Mouse (Mus musculus) cerebellum, adult (tissue): ENCODE data around the gene Gm38431.
A peak's percentile ranks its signal among the peaks of the same experiment; 100 is the strongest.

Experiments
- ATAC-seq: cut with Nextera tagmentation; 2 replicates; pipeline ENCODE4 v1.9.2; 2017; ENCODE audit warnings: mild to moderate bottlenecking, moderate library complexity, mixed read lengths; ENCODE audit not compliant: insufficient number of reproducible peaks, low FRiP score, low TSS enrichment

Gm38431 gene

GRCm38 (mm10) chr9:21091707-21092320, at the start of gene Gm38431, which contains the start of gene Raver1:
Gene Gm38431 (minus strand): TSS chr9:21091997.
Gene Raver1 (minus strand): TSS chr9:21092008.
- ATAC-seq, result peak; percentile 97

DNA sequence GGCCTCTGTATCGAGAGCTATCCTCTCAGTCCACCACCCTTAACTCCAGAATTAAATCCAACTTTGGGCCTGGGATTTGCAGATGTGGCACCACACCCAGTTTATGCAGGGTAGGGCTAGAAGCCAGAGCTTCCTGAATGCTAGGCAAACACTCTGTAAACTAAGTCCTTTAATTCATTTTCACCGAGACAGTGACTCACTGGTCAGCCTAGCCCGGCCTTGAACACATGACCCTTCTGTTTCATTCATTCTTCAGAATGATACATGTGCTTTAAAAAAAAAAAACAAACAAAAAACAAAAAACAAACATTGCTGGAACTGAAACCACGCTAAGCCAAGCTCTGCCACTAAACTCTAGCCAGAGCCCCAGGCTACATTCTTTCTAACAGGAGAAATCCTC, 46.6 kb upstream of the Gm38431 start:
- no peak for ATAC-seq

- ATAC-seq, result 0 out of 2 replicates have a peak, but pooled peaks have one; percentile 40
Measured at GRCm38 (mm10) chr9:21137229-21137628, 45.4 kb upstream of the Gm38431 start.

GRCm38 (mm10) chr9:21136401-21136800, 44.6 kb upstream of the Gm38431 start:
- ATAC-seq, result no peak

DNA sequence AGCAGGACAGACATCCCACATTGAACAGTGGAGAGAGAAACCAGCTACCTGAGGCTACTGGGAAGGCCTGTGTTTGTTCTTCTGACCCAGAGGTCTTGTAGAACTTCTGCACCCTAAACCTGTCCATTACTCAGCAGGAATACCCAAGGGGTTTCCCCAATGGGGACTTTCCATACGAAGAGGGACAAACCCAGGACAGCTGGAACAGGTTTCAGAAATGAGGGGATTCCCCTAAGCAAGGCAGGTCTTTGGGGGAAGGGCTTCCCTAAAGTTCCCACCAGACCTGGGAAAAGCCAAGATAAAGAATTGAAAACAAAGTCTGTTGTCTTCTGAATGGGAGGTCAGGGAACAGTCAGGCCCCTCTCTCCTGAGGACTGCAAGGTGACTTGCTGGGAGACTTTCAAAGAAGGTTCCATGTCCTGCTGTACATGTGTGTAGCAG, 44.2 kb upstream of the Gm38431 start:
- ATAC-seq, result no peak

DNA sequence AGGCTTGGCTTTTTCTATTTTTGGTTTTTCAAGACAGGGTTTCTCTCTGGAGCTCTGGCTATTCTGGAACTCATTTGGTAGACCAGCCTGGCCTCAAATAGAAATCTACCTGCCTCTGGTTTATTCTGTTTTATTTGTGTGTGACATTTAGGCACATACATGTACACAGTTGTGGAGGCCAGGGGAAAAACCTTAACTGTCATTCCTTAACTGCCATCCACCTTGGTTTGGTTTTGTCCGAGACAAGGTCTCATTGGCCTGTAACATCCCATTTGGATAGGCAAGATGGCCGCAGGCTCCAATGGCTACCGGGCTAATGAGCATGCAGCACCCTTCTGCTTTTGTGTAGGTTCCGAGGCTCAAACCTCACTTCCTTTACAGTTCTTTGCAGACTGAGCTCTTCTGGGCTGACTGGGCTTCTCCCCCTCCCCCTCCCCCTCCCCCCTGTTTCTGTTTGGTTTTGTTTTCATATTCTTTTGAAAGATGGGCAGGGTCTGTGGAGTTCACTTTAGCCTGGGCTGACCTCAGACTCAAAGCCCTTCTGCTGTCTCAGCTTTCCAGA, 43.6 kb upstream of the Gm38431 start:
- ATAC-seq, result no peak

DNA sequence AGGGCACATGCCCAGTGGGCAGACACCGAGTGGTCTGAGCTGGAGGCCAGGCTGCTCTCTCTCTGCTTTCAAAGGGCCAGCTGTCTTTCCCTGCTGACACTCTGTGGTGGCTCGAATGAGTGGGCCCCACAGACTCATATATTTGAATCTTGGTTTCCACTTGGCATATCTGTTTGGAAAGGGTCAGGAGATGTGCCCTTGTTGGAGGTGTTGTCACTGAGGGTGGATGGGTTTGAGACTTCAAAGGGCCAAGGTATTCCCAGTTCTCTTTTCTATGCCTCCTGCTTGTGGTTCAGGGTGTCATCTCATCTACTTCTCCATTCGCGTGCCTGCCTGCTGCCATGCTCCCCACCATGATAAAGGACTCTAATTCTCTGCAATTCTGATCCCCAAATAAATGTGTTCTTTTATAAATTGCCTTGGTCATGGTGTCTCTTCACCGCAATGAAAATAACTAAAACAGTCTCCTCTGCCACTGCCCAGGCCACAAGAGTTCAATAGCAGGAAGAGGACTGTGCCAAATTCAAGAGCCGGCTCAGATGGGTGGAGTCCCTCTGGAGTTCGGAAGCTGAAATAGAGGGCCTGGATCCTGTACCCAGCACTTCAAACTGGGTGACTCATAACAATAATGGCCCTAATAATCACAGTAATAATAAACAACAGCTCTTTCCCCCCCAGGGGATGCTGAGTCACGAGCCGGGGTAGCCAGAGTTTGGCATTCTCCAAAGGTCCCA, 43.0 kb upstream of the Gm38431 start:
- no peak for ATAC-seq

GRCm38 (mm10) chr9:21133064-21133707, 41.4 kb upstream of the Gm38431 start:
- ATAC-seq, result no peak

DNA sequence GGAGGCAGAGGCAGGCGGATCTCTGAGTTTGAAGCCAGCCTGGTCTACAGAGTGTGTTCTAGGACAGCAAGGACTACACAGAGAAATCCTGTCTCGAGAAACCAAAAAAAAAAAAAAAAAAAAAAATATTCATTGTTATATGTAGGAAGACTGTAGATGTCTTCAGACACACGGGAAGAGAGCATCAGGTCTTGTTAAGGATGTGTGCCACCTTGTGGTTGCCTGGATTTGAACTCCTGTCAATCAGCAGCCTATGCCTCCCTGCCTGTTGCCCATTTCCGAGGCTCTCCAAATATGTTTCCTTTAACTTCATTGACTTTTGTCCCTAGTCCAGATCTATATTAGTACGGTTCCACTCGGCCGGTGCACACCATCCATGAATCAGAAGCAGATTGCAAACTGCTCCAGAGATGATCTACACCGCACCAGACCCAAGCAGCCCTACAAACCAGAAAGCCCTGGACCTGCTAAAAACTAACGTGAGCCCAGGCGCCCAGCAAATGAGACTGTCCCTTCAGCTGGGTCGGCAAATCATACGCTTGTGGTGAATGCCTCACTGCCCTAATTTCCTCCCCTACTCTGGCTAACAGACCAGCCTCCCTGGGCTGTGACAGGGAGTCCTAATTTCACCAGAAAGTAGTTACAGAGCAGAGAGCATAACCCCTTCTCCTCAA, 40.4 kb upstream of the Gm38431 start:
- no peak for ATAC-seq

GRCm38 (mm10) chr9:21131059-21131956, 39.5 kb upstream of the Gm38431 start, which contains the start of gene Tyk2:
Gene Tyk2 (minus strand): TSS chr9:21131243.
- ATAC-seq, result peak; percentile 98

DNA sequence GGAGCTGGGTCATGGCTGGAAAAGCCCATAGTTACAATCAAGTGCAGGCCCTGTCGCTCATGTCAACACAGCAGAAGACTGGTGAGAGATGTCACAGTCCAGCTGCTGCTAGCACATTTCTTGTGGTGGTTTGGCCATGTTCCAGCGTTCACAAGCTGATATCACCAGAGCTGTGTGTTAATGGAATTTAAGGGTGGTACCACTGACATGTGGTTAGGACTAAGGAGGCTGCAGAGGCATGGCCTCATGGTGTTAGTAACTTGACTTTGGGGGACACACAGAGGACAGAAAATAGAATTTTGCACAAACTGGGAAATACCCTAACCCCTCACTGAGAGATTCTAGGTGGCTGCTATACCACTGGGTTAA, 34.4 kb upstream of the Gm38431 start:
- no peak for ATAC-seq

- ATAC-seq, result no peak
Measured at GRCm38 (mm10) chr9:21125502-21126258, 33.9 kb upstream of the Gm38431 start.

DNA sequence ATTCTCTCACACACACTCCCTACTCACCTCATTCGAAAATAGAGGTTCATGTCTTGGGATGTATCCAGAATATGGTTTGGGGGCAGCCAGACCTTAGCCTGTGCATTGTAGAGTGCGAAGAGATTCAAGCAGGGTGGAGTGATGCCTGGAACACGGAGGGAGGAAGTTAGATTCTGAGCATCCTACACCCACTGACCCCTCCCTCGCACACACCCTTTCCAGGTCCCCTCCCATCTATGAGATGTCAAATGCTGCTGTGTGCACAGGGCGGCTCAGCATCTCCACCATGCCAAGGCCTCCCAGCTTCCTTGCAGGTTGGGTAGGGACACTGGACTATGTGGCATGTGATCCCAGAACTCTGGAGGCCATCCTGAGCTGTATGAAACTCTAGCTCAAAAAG, 33.0 kb upstream of the Gm38431 start:
- ATAC-seq, result no peak

GRCm38 (mm10) chr9:21121483-21121882, 29.7 kb upstream of the Gm38431 start:
- ATAC-seq, result no peak

DNA sequence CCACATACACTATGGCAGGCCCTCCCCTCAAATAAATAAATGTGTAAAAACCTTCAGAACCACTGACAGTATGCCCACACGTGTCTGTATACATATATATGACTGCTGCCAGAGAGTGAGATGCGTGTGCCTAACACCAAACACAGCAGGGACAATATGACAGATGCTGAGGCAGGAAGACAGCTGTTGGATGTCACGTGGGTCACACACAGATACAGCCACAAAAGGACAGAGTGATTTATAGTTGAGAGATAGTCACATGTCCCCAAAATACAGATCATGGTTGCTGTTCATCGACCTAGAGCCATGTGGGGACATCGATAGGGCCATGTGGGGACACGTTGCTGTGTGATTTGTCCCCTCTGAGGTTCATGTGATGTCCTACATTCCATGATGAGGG, 25.3 kb upstream of the Gm38431 start:
- no peak for ATAC-seq

DNA sequence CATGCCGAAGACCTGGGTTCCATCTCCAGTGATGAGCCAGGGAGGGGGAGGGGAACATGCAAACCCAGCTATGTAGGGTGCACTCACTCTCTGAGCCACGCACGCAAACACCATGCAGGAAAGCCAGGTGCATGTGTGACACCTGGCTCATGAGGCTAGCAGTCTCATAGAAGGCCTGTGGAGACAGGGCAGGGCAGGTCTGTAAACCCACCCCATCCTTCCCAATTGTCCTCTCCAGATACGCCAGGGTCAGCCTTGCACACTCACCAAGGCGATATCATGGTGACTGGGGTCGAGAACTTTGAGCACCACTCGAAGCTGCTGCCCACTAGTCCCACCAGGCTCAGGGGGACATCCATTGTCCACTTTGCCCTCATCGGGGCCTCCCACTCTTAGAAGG, 23.3 kb upstream of the Gm38431 start:
- no peak for ATAC-seq

DNA sequence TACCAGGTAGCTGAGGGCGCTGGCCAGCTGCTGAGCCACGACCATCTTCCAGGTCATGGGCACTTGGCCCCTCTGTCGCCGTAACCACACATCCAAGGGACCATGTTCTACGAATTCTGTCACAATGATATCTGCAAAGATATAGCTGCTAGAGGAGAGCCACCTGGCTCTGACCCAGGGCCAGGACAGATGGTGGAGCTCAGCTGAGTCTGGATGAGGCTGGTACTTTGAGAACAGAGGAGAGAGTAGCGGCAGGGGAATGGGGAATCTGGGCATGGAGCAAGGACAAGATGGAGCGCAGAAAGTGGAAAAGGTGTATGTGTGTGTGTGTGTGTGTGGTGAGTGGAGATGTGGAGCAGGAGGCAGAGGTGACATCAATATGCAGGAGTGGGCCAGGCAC, 22.4 kb upstream of the Gm38431 start:
- ATAC-seq, result 0 out of 2 replicates have a peak, but pooled peaks have one; percentile 58

- ATAC-seq, result no peak
Measured at GRCm38 (mm10) chr9:21113751-21114150, 22.0 kb upstream of the Gm38431 start.
